Mouse (Mus musculus) ES-Bruce4 (cell line): ENCODE results near the gene Morf4l2.

ENCODE experiments used
- CTCF ChIP-seq: IDR thresholded peaks from one replicate; pipeline ENCODE4 v1.8.1; 2011; ENCODE audit warnings: low read depth, low read length
- POLR2A ChIP-seq: IDR thresholded peaks from one replicate; pipeline ENCODE4 v1.8.1; 2011; ENCODE audit warnings: low read length; ENCODE audit not compliant: insufficient read depth

DNA sequence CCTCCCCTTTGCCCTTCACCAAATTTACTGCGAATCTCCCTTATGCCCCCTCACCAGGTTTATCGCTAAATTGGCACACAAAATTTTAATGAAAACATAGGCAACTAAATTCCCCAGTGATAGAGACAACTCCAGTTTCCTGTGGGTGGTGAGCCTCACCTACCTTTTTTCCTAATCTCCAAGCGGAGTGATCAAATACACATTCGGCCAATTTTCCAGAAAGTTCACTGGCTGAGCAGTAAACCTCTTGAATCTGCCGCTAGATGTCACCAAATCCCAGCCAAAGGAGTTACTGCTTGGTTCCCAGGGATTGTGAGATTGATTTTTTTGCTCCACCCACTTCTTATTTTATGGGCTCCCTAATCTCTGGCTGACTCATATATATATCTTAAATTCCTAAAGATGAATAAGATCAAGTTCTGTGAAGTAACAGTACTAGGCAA is 808 bp downstream of the Morf4l2 start:
- TF ChIP-seq CTCF (no peak), POLR2A (no peak)
